Comparison of ENCODE assay signal across 8 mouse cellular contexts in genomic region chr10:23788056-23788600, GRCm38 (mm10). TPM values are rescaled to one million over a fixed set of nuclear protein-coding genes. Genes with fewer than 3 reads are reported as not detected.
A peak's percentile ranks its signal among the peaks of the same experiment; 100 is the strongest.
DNase-seq lines count a peak whose midpoint lies in the region; ATAC-seq and TF ChIP-seq lines count a peak whose summit lies in the region.

No protein-coding gene starts in this region.

- H3K27ac ChIP-seq in heart, embryonic 11.5 days (ENCODE audit: low read depth, low read length) = peak overlapping the region; percentile 89
- H3K27ac ChIP-seq in ES-E14 (ENCODE audit: insufficient read depth, low read depth, low read length, poor library complexity, severe bottlenecking) = peak overlapping the region; percentile 85; the same call in 1 of the 2 replicates
- peak overlapping the region; percentile 93 for H3K27ac ChIP-seq in hindbrain, embryonic 10.5 days
- H3K27ac ChIP-seq in midbrain, embryonic 11.5 days (ENCODE audit: low read depth, low read length) = no peak overlapping the region

- no peaks in the 10 kb centered on the region for H3K9me3 ChIP-seq in heart, embryonic 11.5 days (replicated peaks; ENCODE audit: control insufficient read depth, low read length)
- H3K9me3 ChIP-seq in ES-E14 (ENCODE audit: control insufficient read depth, insufficient read depth, low read depth, low read length) = no peaks in the 10 kb centered on the region
- no peaks in the 10 kb centered on the region for H3K9me3 ChIP-seq in hindbrain, embryonic 10.5 days
- H3K9me3 ChIP-seq in midbrain, embryonic 11.5 days (ENCODE audit: control insufficient read depth, low read length) = no peaks in the 10 kb centered on the region

- H3K9ac ChIP-seq in heart, embryonic 11.5 days (ENCODE audit: low read depth, low read length) = peak overlapping the region; percentile 85
- H3K9ac ChIP-seq in ES-E14 (ENCODE audit: insufficient read depth, low read depth, low read length, poor library complexity, severe bottlenecking) = peak overlapping the region; percentile 99
- peak overlapping the region; percentile 77 for H3K9ac ChIP-seq in midbrain, embryonic 11.5 days (ENCODE audit: low read length)

- DNase-seq in heart, adult 8-10 months (ENCODE audit: low spot score) = no peak
- DNase-seq in ES-E14 (ENCODE audit: low read depth, low spot score) = no peak
- DNase-seq in hindbrain, embryonic 10.5 days (ENCODE audit: low spot score) = no peak
- DNase-seq in midbrain, embryonic 11.5 days (ENCODE audit: low spot score, missing footprints) = no peak
- no peak for DNase-seq in layer of hippocampus, postnatal 14 days (ENCODE audit: low spot score in 2 of 2)
- no peak for DNase-seq in urinary bladder, postnatal 10 days (ENCODE audit: low spot score)
- no peak for DNase-seq in layer of hippocampus, adult 9-11 months

- in situ Hi-C loops in ES-E14 (cut with MboI; ENCODE audit: low sequenced_read_pairs in 2 of 2, unreplicated experiment in 2 of 2) = loop anchor here in 1 of 2 experiments (25.0 kb wide), 1 partner anchor 824 kb away; no protein-coding TSS in a partner anchor

- peak overlapping the region; percentile 93 for H3K4me3 ChIP-seq in heart, embryonic 11.5 days (ENCODE audit: low read depth, low read length)
- H3K4me3 ChIP-seq in ES-E14 (ENCODE audit: insufficient read depth in 1 of 2, low read depth in 1 of 2, low read length in 2 of 2, poor library complexity in 1 of 2, severe bottlenecking in 1 of 2) = peak overlapping the region; percentile 89 to 95
- H3K4me3 ChIP-seq in hindbrain, embryonic 10.5 days = peak overlapping the region; percentile 92
- peak overlapping the region; percentile 66 for H3K4me3 ChIP-seq in midbrain, embryonic 11.5 days (ENCODE audit: low read depth, low read length)

- H3K36me3 ChIP-seq in heart, embryonic 11.5 days (ENCODE audit: control insufficient read depth, insufficient read depth, low read length) = peaks cover 5% of the 10 kb centered on the region; the same call in 1 of the 2 replicates
- peaks cover 29% of the 10 kb centered on the region for H3K36me3 ChIP-seq in ES-E14 (ENCODE audit: control insufficient read depth, insufficient read depth, low read length, poor library complexity, severe bottlenecking)
- H3K36me3 ChIP-seq in hindbrain, embryonic 10.5 days = peaks cover 32% of the 10 kb centered on the region
- H3K36me3 ChIP-seq in midbrain, embryonic 11.5 days (ENCODE audit: control insufficient read depth, insufficient read depth, low read length) = peaks cover 5% of the 10 kb centered on the region; the same call in 1 of the 2 replicates

- peaks cover 8% of the 10 kb centered on the region; the same call in 1 of the 2 replicates for H3K4me1 ChIP-seq in heart, embryonic 11.5 days (ENCODE audit: control insufficient read depth, insufficient read depth, low read length)
- peaks cover 0 to 2% of the 10 kb centered on the region in 2 experiments; a peak in 1 of 4 replicates for H3K4me1 ChIP-seq in ES-E14 (ENCODE audit: control insufficient read depth in 2 of 2, insufficient read depth in 2 of 2, low read length in 2 of 2, poor library complexity in 1 of 2)
- peaks cover 25% of the 10 kb centered on the region for H3K4me1 ChIP-seq in hindbrain, embryonic 10.5 days (replicated peaks)
- peaks cover 12% of the 10 kb centered on the region for H3K4me1 ChIP-seq in midbrain, embryonic 11.5 days (ENCODE audit: control insufficient read depth, insufficient read depth, low read length)

- ATAC-seq in heart, embryonic 11.5 days (replicated peaks; ENCODE audit: insufficient number of reproducible peaks, low FRiP score, low TSS enrichment) = no peak
- ATAC-seq in midbrain, embryonic 11.5 days (ENCODE audit: low FRiP score) = no peak

- no peaks in the 10 kb centered on the region for H3K27me3 ChIP-seq in heart, embryonic 11.5 days (ENCODE audit: control insufficient read depth, insufficient read depth, low read length)
- H3K27me3 ChIP-seq in hindbrain, embryonic 10.5 days (ENCODE audit: insufficient read depth, poor library complexity, severe bottlenecking) = no peaks in the 10 kb centered on the region
- H3K27me3 ChIP-seq in midbrain, embryonic 11.5 days (ENCODE audit: control insufficient read depth, insufficient read depth, low read length) = no peaks in the 10 kb centered on the region

- 7% methylated on average over 8 of the region's 8 CpGs for WGBS in heart, embryonic 11.5 days (ENCODE audit: insufficient replicate concordance)
- 15% methylated on average over 8 of the region's 8 CpGs for WGBS in hindbrain, embryonic 10.5 days
- WGBS in midbrain, embryonic 11.5 days = 18% methylated on average over 8 of the region's 8 CpGs

- peak overlapping the region; percentile 84 for H3K4me2 ChIP-seq in heart, embryonic 11.5 days
- peak overlapping the region; percentile 52 for H3K4me2 ChIP-seq in midbrain, embryonic 11.5 days

TF ChIP-seq in ES-E14, 5 proteins besides CTCF, POLR2A, EP300 and RAD21:
- no peak for TF ChIP-seq ZC3H11A (IDR thresholded peaks at IDR 0.05; ENCODE audit: borderline replicate concordance, low read depth, low read length)
- no peak for TF ChIP-seq ZNF384 (IDR thresholded peaks at IDR 0.05; ENCODE audit: low read depth, low read length)
- TF ChIP-seq CHD2 (IDR thresholded peaks at IDR 0.05; ENCODE audit: low read depth, low read length) = no peak
- no peak for TF ChIP-seq MAFK (IDR thresholded peaks at IDR 0.05; ENCODE audit: insufficient read depth, low read depth, low read length)
- no peak for TF ChIP-seq HCFC1 (IDR thresholded peaks at IDR 0.05; ENCODE audit: borderline replicate concordance, insufficient read depth, low read length)

RNA-seq across cellular contexts. Expression of gene Rps12, which starts 1.1 kb away (rescaled TPM):
- polyA plus RNA-seq in heart, embryonic 11.5 days (2014; fragmentation: Nextera tagmentation; extraction: Ambion mirVana) = 114 TPM in 2 replicates
- total RNA-seq in heart, adult 8-10 months (2022) = 100 to 1,000 TPM; 143 to 253 (median 212) TPM
- 3,853 and 4,411 TPM in 2 replicates for total RNA-seq in ES-E14 (2012; rRNA removed)
- polyA plus RNA-seq in hindbrain, embryonic 10.5 days (2016; fragmentation: Nextera tagmentation; extraction: Ambion mirVana) = 124 and 145 TPM in 2 replicates
- polyA plus RNA-seq in midbrain, embryonic 11.5 days (2014; fragmentation: Nextera tagmentation; extraction: Ambion mirVana) = 118 and 132 TPM in 2 replicates
- 100 to 1,000 TPM; 214 to 218 TPM for total RNA-seq in layer of hippocampus, postnatal 14 days (2021)

RNA-seq across cellular contexts. Expression of gene Slc18b1, which starts 8.7 kb away (rescaled TPM):
- 8.1 and 9.3 TPM in 2 replicates for polyA plus RNA-seq in heart, embryonic 11.5 days (2014; fragmentation: Nextera tagmentation; extraction: Ambion mirVana)
- 10 to 100 TPM in 1 of 4 experiments, 1 to 10 TPM in 3; 6.2 to 10.7 (median 7.9) TPM for total RNA-seq in heart, adult 8-10 months (2022)
- total RNA-seq in ES-E14 (2012; rRNA removed) = 4.1 and 5.9 TPM in 2 replicates
- polyA plus RNA-seq in hindbrain, embryonic 10.5 days (2016; fragmentation: Nextera tagmentation; extraction: Ambion mirVana) = 11.4 and 12.9 TPM in 2 replicates
- 14.5 and 16.6 TPM in 2 replicates for polyA plus RNA-seq in midbrain, embryonic 11.5 days (2014; fragmentation: Nextera tagmentation; extraction: Ambion mirVana)
- 10 to 100 TPM; 24.7 to 30.8 TPM for total RNA-seq in layer of hippocampus, postnatal 14 days (2021)

Comparison
In these comparisons a context has a peak if more than half of its experiments do, and no peak if none do; other contexts are left out.
1. RNA of gene Rps12, which starts 1.1 kb away (total RNA-seq): 3,853 to 4,411 TPM in ES-E14; 143 to 253 TPM in heart, adult 8-10 months and 214 to 218 TPM in layer of hippocampus, postnatal 14 days; every median in the first group is over 10 times any median in the second.
2. Peak in every context shown above with its lines, with median percentiles within 50 percentile points of each other: H3K4me3 ChIP-seq and H3K9ac ChIP-seq.